Mouse (Mus musculus) liver, postnatal 0 days (tissue): ENCODE data around the gene Mast3.
"Not testable (repeated sequence)": the region's sequence is repeated elsewhere in the genome, so short reads cannot be mapped to it uniquely, and the experiment has no call there.

Source experiments
- CTCF ChIP-seq: sonication (generic); IDR thresholded peaks from 2 replicates; pipeline ENCODE4 v1.5.1; 2016; ENCODE audit warnings: antibody characterized with exemption, low read depth
- EP300 ChIP-seq: IDR thresholded peaks from 2 replicates; pipeline ENCODE4 v1.6.1; 2016; ENCODE audit warnings: antibody characterized with exemption, low read depth, mild to moderate bottlenecking

GRCm38 (mm10) chr8:70822594-70822993, 17.7 kb upstream of the Mast3 start:
- TF ChIP-seq CTCF, EP300: not testable (repeated sequence)
